Mouse (Mus musculus): ENCODE results near the gene Ropn1l. TPM values are rescaled to one million over a fixed set of nuclear protein-coding genes. Genes with fewer than 3 reads are reported as not detected.

Gene Ropn1l
- polyA plus RNA-seq, 1 experiment from 2014 or later, result 1.9 TPM

DNA sequence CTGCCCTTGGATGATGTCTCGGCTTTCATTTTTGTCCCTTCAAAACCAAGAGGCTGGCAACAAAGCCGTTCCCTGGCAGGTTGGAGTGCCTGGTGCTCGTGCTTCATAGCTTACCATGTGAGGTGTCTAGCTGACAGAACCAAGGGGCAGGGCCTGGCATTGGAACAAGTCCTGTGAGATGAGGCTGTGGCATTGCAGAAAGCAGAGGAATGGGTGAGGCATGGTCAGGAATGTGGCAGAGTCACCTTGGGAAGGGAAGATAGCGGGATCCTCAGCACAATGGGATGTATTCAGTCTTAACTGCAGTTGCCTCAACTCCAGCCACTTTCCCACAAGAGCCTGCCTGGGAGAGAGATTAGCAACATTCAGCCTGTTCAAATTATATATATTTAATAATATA, 61.4 kb downstream of the Ropn1l start:
- no peak for ATAC-seq (ENCODE audit: low read depth)
- Histone ChIP-seq H3K36me3 (ENCODE audit: control insufficient read depth, insufficient read depth, low read length) (no peaks in the 10 kb centered on the region), H3K9me3 (ENCODE audit: control insufficient read depth, low read length) (no peaks in the 10 kb centered on the region), H3K4me1 (ENCODE audit: control insufficient read depth, insufficient read depth, low read length) (no peaks in the 10 kb centered on the region), H3K27me3 (ENCODE audit: control insufficient read depth, insufficient read depth, low read length) (no peaks in the 10 kb centered on the region), H3K4me2 (ENCODE audit: low read depth, low read length) (no peak overlapping the region), H3K9ac (replicated peaks; ENCODE audit: low read depth, low read length) (no peak overlapping the region), H3K4me3 (ENCODE audit: low read depth, low read length) (no peak overlapping the region), H3K27ac (ENCODE audit: low read depth, low read length) (no peak overlapping the region)
- 85% methylated on average over 4 of the region's 4 CpGs for WGBS

Other genes with a start within 250 kb of the Ropn1l start
- 23.0 and 30.5 TPM in 2 replicates for gene Dap, start 229.4 kb downstream of the Ropn1l start, polyA plus RNA-seq (2014; fragmentation: Nextera tagmentation; extraction: Ambion mirVana)
- gene Ankrd33b, start 86.0 kb downstream of the Ropn1l start, polyA plus RNA-seq (2014; fragmentation: Nextera tagmentation; extraction: Ambion mirVana), result 0.75 and 1.3 TPM in 2 replicates
- gene March6, start 77.3 kb upstream of the Ropn1l start, polyA plus RNA-seq (2014; fragmentation: Nextera tagmentation; extraction: Ambion mirVana), result 98.4 and 115 TPM in 2 replicates
- gene Cmbl, start 111.7 kb upstream of the Ropn1l start, polyA plus RNA-seq (2014; fragmentation: Nextera tagmentation; extraction: Ambion mirVana), result 1.7 and 5.6 TPM in 2 replicates
- gene Cct5, start 148.1 kb upstream of the Ropn1l start, polyA plus RNA-seq (2014; fragmentation: Nextera tagmentation; extraction: Ambion mirVana), result 498 and 536 TPM in 2 replicates
- 10.2 and 12.2 TPM in 2 replicates for gene Fam173b, start 148.1 kb upstream of the Ropn1l start, polyA plus RNA-seq (2014; fragmentation: Nextera tagmentation; extraction: Ambion mirVana)